Mouse (Mus musculus): ENCODE data around the gene Tmem189.

DNA sequence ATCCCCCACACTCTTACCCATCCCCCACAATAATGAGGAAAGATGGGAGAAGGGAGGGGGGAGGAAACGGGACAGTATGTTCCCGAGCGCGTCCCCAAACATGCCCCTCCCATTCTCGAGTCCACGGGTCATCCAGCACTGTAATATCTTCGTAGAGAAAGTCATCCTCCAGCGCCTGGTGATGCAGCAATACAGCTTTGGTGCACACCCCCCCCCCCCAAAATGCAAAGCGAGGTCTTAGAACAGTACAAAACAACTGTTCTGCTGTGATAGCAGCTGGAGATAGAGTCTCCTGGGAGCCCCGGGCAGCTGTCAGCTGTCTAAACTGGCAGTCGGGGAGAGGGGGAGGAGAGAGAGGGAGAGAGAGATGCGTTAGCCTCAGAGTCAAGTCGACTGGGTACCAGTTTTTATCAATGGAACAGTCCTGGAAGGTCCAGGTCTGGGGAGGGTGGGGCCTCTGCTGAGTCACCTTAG lies 17.4 kb downstream of the Tmem189 start:
- TF ChIP-seq CTCF (IDR thresholded peaks at IDR 0.05; ENCODE audit: low read depth) (no peak), EP300 (IDR thresholded peaks at IDR 0.05; ENCODE audit: low read depth) (no peak)

All from heart, postnatal 0 days (tissue).